Mouse (Mus musculus) neural tube, embryonic 15.5 days (tissue): ENCODE measurements at regions not wholly inside any gene's neighbourhood (a gene's known extent, or its start where the extent isn't known, plus 50 kb on each side); places are given as distances from the start of the nearest gene placed in this dataset.

Experiments
- ATAC-seq: fragments of 200-750 bp; cut with Nextera tagmentation; 2 replicates; pipeline ENCODE4 v1.8.0; 2017; ENCODE audit warnings: mild to moderate bottlenecking, moderate TSS enrichment, moderate library complexity; ENCODE audit not compliant: low FRiP score
- H3K27ac ChIP-seq: fragments of 300-500 bp; sonication (generic); replicated peaks from 2 replicates; pipeline ENCODE4 v1.5.1; 2015; ENCODE audit warnings: mild to moderate bottlenecking, inconsistent platforms
- H3K27me3 ChIP-seq: fragments of 300-500 bp; sonication (generic); replicated peaks from 2 replicates; pipeline ENCODE4 v1.6.1; 2015; ENCODE audit warnings: inconsistent platforms
- H3K36me3 ChIP-seq: fragments of 300-500 bp; sonication (generic); 2 replicates; pipeline ENCODE4 v1.6.1; 2015; ENCODE audit warnings: inconsistent platforms
- H3K4me1 ChIP-seq: fragments of 300-500 bp; sonication (generic); 2 replicates; pipeline ENCODE4 v1.6.1; 2015; ENCODE audit warnings: inconsistent platforms
- H3K4me2 ChIP-seq: fragments of 300-500 bp; sonication (generic); 2 replicates; pipeline ENCODE4 v1.6.1; 2015; ENCODE audit warnings: inconsistent platforms, mild to moderate bottlenecking, moderate library complexity
- H3K4me3 ChIP-seq: fragments of 300-500 bp; sonication (generic); replicated peaks from 2 replicates; pipeline ENCODE4 v1.5.1; 2015; ENCODE audit warnings: mild to moderate bottlenecking, inconsistent platforms
- H3K9ac ChIP-seq: fragments of 300-500 bp; sonication (generic); replicated peaks from 2 replicates; pipeline ENCODE4 v1.6.1; 2015; ENCODE audit warnings: mild to moderate bottlenecking, inconsistent platforms
- H3K9me3 ChIP-seq: fragments of 300-500 bp; sonication (generic); replicated peaks from 2 replicates; pipeline ENCODE4 v1.6.1; 2016; ENCODE audit warnings: inconsistent platforms
- WGBS: fragments of 180-500 bp; shearing (Covaris S2); methylation state at CpG from one replicate; pipeline ENCODE4 v1.1.7; 2015; ENCODE audit warnings: mixed read lengths; 5-methylcytosine and 5-hydroxymethylcytosine counted together

DNA sequence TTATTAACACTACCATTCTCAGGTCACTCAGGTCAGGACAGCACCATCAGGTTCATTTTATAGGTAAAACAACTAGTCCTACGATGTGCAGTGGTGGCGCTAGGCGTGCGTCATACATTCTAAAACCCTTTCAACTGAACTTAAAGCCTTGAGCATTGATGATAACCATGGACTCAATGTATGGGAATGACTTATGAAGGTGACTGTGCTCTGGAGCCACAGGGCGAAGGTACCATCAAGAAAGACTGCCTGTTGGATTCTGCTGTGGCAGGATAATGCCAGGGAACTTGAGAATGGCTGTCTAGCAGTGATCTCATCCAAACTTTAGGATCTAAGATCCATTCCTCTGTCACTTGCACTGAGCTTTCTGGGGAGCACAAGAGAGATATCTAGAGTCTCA, 184.7 kb downstream of the Fam43a start:
- WGBS, result 94% methylated on average over 5 of the region's 5 CpGs

GRCm38 (mm10) chr16:30784949-30785348, 185.4 kb downstream of the Fam43a start:
- Histone ChIP-seq H3K4me1 (peaks cover 9% of the 10 kb centered on the region), H3K27me3 (no peaks in the 10 kb centered on the region), H3K9ac (no peak overlapping the region), H3K9me3 (no peaks in the 10 kb centered on the region), H3K27ac (no peak overlapping the region), H3K36me3 (no peaks in the 10 kb centered on the region), H3K4me2 (no peak overlapping the region), H3K4me3 (no peak overlapping the region)
- 91% methylated on average over 1 of the region's 1 CpGs for WGBS
- ATAC-seq, result no peak

More for the DNA sequence above, 184.7 kb downstream of the Fam43a start:
- Histone ChIP-seq H3K27me3 (no peaks in the 10 kb centered on the region), H3K27ac (no peak overlapping the region), H3K9ac (no peak overlapping the region), H3K4me3 (no peak overlapping the region), H3K4me1 (peaks cover 3% of the 10 kb centered on the region), H3K4me2 (no peak overlapping the region), H3K9me3 (no peaks in the 10 kb centered on the region), H3K36me3 (no peaks in the 10 kb centered on the region)
- ATAC-seq, result no peak

DNA sequence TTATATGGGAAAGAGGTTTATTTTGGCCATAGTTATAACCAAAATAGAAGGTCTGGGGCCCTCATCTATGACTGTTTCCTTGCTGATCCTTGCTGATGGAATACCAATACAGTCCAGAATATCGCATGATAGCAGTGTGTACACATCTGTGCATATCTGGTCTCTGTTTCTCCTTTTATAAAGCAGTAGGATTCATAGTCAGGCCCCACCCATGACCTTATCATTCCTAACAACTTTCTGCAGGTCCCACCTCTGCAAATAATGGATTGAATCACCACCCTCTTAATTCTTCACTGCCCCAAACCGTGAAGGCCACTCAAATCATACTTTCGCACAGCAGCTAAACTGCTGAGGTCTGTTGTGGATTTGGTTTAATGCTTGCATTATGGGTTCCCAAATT, 186.5 kb downstream of the Fam43a start:
- no peaks in the 10 kb centered on the region for H3K36me3 ChIP-seq
- 98% methylated on average over 3 of the region's 3 CpGs for WGBS
- H3K27me3 ChIP-seq, result no peaks in the 10 kb centered on the region
- H3K9ac ChIP-seq, result no peak overlapping the region
- no peak overlapping the region for H3K4me2 ChIP-seq
- no peak overlapping the region for H3K27ac ChIP-seq
- peaks cover 20% of the 10 kb centered on the region for H3K4me1 ChIP-seq
- no peaks in the 10 kb centered on the region for H3K9me3 ChIP-seq
- H3K4me3 ChIP-seq, result no peak overlapping the region
- ATAC-seq, result no peak

GRCm38 (mm10) chr16:30787351-30787750, 187.8 kb downstream of the Fam43a start:
- ATAC-seq, result no peak
- Histone ChIP-seq H3K4me3 (no peak overlapping the region), H3K9me3 (no peaks in the 10 kb centered on the region), H3K27me3 (no peaks in the 10 kb centered on the region), H3K27ac (no peak overlapping the region), H3K4me1 (peaks cover 24% of the 10 kb centered on the region), H3K36me3 (no peaks in the 10 kb centered on the region), H3K9ac (no peak overlapping the region), H3K4me2 (no peak overlapping the region)
- 89% methylated on average over 1 of the region's 1 CpGs for WGBS

DNA sequence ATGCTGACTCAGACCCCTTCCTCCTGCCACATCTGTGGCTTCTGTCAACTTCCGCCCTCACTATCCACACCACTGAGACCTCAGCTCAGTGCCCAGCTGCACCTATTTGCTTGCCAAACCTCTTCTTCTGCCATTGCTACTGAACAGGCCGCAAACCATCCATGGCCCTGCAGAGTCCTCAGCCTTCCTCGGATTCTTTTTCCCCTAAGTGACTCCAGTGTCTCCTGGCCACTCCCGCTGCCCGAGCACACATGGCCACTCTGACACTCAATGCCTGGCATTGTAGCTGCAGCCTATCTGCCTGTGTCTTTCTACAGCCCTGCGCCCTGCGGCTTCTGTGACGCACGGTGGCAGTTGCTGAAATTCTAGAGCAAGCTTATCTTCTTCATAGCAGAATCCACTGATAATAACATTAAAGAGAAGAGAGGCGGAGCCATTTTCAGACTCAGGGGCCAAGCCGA, 188.8 kb downstream of the Fam43a start:
- Histone ChIP-seq H3K4me3 (no peak overlapping the region), H3K27ac (no peak overlapping the region), H3K9me3 (no peaks in the 10 kb centered on the region), H3K4me2 (no peak overlapping the region), H3K9ac (no peak overlapping the region), H3K36me3 (no peaks in the 10 kb centered on the region), H3K4me1 (peaks cover 31% of the 10 kb centered on the region), H3K27me3 (no peaks in the 10 kb centered on the region)
- ATAC-seq, result no peak
- 84% methylated on average over 11 of the region's 11 CpGs for WGBS

- Histone ChIP-seq H3K36me3 (no peaks in the 10 kb centered on the region), H3K27ac (no peak overlapping the region), H3K4me1 (peaks cover 35% of the 10 kb centered on the region), H3K4me2 (no peak overlapping the region), H3K27me3 (no peaks in the 10 kb centered on the region), H3K9me3 (no peaks in the 10 kb centered on the region), H3K4me3 (no peak overlapping the region), H3K9ac (no peak overlapping the region)
- WGBS, result 78% methylated on average over 15 of the region's 15 CpGs
- ATAC-seq, result no peak
These were observed 189.6 kb downstream of the Fam43a start for GRCm38 (mm10) chr16:30788944-30789781.

DNA sequence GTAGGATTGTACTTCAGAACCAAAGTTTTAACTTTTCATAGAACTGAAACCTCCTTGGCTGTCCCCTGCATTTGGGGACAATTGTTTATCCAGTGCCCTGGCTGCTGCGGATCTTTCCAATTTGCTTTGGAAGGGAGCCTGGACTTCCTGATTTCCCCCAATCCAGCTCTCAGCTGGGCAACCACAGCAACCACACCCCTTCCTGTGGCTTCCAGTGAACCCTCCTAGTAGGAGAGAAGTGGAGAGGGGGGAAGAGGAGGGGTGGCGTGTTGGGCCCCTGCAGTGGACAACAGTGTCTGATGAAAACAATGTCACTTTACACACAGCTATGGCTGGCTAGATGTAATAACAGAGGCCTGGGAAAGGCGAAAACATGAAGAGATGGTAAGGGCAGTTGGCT, 190.5 kb downstream of the Fam43a start:
- Histone ChIP-seq H3K9ac (no peak overlapping the region), H3K27ac (peak overlapping the region; percentile 71), H3K4me3 (no peak overlapping the region), H3K9me3 (no peaks in the 10 kb centered on the region), H3K4me2 (no peak overlapping the region), H3K36me3 (no peaks in the 10 kb centered on the region), H3K4me1 (peaks cover 35% of the 10 kb centered on the region), H3K27me3 (no peaks in the 10 kb centered on the region)
- whole genome bisulfite sequencing, result 44% methylated on average over 3 of the region's 3 CpGs
- ATAC-seq, result peak; percentile 69; the same call in 1 of the 2 replicates

- peak; percentile 53 for ATAC-seq
- Histone ChIP-seq H3K9me3 (no peaks in the 10 kb centered on the region), H3K4me1 (peaks cover 35% of the 10 kb centered on the region), H3K4me3 (no peak overlapping the region), H3K27me3 (no peaks in the 10 kb centered on the region), H3K27ac (peak overlapping the region; percentile 71), H3K9ac (no peak overlapping the region), H3K36me3 (no peaks in the 10 kb centered on the region), H3K4me2 (no peak overlapping the region)
- 31% methylated on average over 4 of the region's 4 CpGs for WGBS
These were observed 191.1 kb downstream of the Fam43a start for GRCm38 (mm10) chr16:30790551-30791001.

DNA sequence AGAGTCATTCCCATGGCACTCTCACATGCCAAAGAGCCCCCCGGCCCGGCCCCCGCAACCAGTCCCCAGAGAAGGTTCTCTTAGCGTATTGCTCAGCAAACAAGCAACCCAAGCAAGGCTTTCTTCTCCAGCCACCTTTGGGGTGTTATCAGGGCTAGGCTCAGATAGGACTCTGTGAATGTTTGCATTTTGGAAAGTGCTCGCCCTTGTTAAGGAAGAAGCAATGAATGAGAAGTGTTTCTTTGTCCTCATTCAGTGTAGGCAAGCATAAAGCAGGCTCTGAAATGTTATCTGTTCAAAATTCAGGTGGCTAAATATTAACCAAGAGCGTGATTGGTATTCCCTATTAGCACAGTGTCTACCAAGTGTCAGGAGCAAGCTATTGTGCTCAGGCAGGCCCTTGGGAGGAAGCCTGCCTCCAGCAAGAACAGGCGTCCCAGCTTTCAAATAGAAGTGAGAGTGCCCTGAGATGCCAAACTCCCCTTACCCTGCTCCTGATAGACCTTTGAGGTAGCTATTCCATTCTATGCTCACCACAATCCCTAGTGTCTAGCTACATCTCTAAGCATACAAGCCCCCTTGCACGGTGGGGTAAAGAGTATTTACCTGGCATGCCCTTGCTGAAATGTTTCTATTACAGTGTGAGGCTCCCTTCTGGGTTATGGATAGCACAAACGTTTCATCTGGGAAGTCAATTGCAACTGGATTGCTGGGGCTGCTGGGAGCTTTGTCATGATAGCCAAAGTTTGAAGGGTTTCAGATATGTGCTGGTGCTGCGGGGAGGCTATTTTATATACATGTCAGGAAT, 191.7 kb downstream of the Fam43a start:
- H3K27ac ChIP-seq, result peak overlapping the region; percentile 71
- ATAC-seq, result no peak

GRCm38 (mm10) chr16:30792738-30793377, 193.3 kb downstream of the Fam43a start:
- no peak for ATAC-seq
- Histone ChIP-seq H3K9ac (no peak overlapping the region), H3K27me3 (no peaks in the 10 kb centered on the region), H3K36me3 (no peaks in the 10 kb centered on the region), H3K9me3 (no peaks in the 10 kb centered on the region), H3K27ac (no peak overlapping the region), H3K4me1 (peaks cover 35% of the 10 kb centered on the region), H3K4me2 (no peak overlapping the region), H3K4me3 (no peak overlapping the region)
- 70% methylated on average over 11 of the region's 11 CpGs for WGBS

More for the DNA sequence above, 191.7 kb downstream of the Fam43a start:
- H3K9me3 ChIP-seq, result no peaks in the 10 kb centered on the region
- peaks cover 35% of the 10 kb centered on the region for H3K4me1 ChIP-seq
- H3K27me3 ChIP-seq, result no peaks in the 10 kb centered on the region
- H3K36me3 ChIP-seq, result no peaks in the 10 kb centered on the region
- WGBS, result 62% methylated on average over 10 of the region's 10 CpGs
- no peak overlapping the region for H3K9ac ChIP-seq
- H3K4me3 ChIP-seq, result no peak overlapping the region
- H3K4me2 ChIP-seq, result no peak overlapping the region

GRCm38 (mm10) chr16:30793378-30793753, 193.8 kb downstream of the Fam43a start:
- Histone ChIP-seq H3K27me3 (no peaks in the 10 kb centered on the region), H3K9me3 (no peaks in the 10 kb centered on the region), H3K27ac (no peak overlapping the region), H3K36me3 (no peaks in the 10 kb centered on the region), H3K4me1 (peaks cover 37% of the 10 kb centered on the region), H3K9ac (no peak overlapping the region), H3K4me2 (no peak overlapping the region), H3K4me3 (no peak overlapping the region)
- 39% methylated on average over 9 of the region's 9 CpGs for WGBS
- ATAC-seq, result no peak
